Mouse (Mus musculus) skeletal muscle tissue, adult 2 months (tissue): ENCODE data around the gene Ddx60.

Experiments used
- DNase-seq: peaks from one replicate; pipeline ENCODE4 v3.0.0-alpha.2; 2012; ENCODE audit warnings: low read depth, low spot score

Gene Ddx60

DNA sequence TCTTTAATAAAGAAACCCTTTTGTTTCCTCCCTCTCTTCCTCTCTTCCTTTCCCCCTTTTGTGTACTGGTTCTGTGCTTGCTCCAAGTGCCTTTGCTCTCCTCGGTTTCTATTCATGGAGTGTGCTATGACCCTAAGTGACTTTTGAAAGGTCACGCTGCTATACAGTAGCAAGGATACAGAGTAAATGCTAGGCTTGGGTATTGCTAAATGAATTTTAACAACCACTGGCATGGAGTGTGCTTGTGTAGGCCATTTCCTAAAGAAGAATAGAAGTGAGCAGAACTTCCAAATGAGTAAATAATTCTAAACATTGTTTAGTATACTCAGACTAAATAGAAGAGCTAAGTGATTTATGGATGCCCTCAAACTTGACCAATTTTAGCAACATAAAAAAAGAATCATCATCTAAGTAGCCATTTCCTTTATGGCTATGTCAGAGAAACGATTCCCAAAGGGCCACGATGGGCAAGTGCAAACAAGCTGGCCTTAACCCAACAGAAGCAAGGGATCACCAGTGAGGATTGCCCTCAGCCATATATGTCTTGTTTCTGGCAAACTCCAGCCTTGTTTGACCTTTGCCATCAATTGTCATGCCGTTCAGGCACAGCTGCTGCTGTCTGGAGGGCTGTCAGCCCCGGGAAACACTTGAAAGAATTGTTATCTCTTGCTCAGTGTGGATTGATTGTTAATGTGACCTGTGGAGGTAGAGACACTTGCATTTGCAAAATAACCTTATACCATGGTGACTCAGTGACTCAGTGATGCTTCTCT lies 58.0 kb downstream of the Ddx60 start:
- no peak for DNase-seq

DNA sequence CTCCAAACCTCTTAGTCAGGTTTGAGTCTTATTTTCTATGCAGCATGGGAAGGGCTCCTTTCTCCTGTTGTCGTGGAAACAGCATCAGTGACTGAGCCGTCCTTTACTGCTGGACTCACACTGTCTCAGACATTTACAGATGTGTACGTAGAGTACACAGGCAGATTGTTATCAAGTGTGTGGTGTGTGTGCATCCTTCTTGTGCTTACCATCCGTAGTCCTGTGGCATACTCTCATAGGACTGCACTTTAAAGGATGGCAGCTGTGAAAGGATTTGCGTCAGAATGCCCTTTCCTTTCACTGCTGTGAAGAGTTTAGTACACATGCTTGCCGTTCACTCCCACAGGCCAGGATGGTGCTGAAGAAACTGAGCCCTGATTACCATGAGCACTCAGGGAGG lies 61.6 kb downstream of the Ddx60 start:
- no peak for DNase-seq

DNA sequence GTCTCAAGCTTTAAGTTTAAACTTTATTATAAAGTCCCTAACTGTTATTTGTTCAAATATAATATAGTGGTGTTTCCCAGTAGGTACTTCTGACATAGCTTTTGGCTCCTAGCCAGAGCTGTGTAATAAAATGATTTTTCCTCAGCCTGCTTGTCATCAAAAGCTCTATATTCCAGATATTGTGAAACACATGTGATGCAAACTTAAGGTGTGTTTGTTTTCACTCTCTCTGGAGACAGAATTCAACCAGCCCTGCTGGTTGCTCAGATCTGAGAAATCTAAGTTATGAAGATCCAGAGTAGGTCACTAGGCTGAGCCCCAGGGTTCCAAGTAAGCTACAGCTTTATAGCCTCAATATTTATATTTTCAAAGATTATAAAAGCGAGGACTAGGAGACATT lies 64.9 kb downstream of the Ddx60 start:
- DNase-seq: no peak

- no peak for DNase-seq
Measured at GRCm38 (mm10) chr8:61997125-61997524, 69.2 kb downstream of the Ddx60 start.

DNA sequence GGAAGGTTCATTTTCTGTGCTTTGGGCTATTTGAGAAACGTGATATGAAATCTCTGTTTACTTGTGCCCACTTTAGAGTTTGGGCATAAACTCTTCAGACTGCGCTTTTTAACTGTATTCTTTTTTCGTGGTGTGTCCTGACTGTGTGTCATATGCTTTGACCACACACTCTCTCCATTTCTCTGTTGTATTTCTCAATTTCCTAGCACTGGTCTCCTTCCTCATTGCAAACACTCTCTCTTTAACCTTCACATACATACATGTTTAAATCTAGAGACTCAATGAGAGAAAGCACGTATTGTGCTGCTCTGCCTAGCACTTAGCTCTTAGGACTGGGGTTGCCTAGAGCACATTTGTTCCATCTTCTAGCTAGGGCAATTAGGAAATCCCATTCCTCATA lies 86.3 kb downstream of the Ddx60 start:
- no peak for DNase-seq

GRCm38 (mm10) chr8:62014582-62014981 lies 86.7 kb downstream of the Ddx60 start:
- DNase-seq: no peak

DNA sequence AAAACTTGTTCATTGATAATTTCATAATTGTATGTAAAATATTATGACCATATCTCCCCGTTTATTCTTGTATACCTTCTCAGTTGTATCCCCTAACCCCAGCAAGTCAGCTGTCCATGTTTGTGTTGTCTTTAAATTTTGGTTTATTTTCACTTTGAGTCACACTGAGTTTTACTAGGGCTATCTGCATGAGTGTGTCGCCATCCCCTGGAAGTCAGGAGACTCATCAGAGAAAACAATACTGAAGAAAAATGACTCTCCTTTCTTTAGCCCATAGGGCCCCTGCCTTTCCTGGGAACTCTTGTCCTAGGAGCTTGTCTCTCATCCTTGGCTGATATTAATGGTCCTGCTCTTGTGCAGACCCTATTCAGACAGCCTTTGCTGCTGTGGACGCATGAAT lies 106.5 kb downstream of the Ddx60 start:
- DNase-seq: no peak

DNA sequence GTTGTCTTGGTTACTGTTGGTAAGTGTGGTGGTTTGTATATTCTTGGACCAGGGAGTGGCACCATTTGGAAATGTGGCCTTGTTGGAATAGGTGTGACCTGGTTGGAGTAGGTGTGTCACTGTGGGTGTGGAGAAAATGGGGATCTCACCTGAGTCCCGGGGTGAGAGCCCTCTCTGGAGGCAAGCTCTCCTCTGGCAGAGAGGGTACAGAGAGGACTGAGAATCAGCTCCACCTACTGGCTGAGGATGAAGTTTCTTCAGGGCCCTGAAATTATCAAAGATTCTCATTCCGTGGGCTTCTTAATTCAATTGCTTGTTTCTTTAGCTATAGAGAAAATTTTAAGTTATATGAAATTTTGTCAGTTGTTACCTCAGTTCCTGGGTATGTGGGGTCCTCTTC lies 118.9 kb downstream of the Ddx60 start:
- DNase-seq: no peak

DNA sequence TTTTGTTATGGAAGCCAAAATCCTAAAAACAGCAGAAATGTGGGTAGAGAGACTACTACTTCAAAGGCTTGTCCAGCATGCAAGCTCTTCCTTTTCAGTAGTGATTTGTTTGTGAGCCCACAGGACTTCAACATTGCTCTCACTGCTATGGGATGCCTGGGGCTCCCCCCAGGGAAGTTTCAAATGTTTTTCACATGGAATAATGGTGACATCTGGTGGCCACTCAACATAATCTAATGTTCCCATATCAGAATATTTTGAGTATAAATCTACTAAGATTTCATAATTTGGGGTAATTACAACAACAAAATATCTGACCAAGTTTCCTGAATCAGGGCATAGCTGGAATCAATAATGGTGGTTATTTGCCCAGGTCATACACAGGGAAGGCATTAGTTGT lies 132.5 kb downstream of the Ddx60 start:
- no peak for DNase-seq

- DNase-seq: no peak
Measured at GRCm38 (mm10) chr8:62068305-62068704, 140.4 kb downstream of the Ddx60 start.

GRCm38 (mm10) chr8:62080195-62080802 lies 152.4 kb downstream of the Ddx60 start:
- DNase-seq: no peak

GRCm38 (mm10) chr8:62081804-62082203 lies 153.9 kb downstream of the Ddx60 start:
- DNase-seq: no peak
